ENCODE assay signal across 27 mouse cellular contexts in genomic region chr11:53273313-53273712, GRCm38 (mm10). TPM values are rescaled to one million over a fixed set of nuclear protein-coding genes. Genes with fewer than 3 reads are reported as not detected.
DNase-seq lines count a peak whose midpoint lies in the region; ATAC-seq and TF ChIP-seq lines count a peak whose summit lies in the region.
"Had no signal": no experiment of that assay in that cellular context is flagged by ENCODE, and none has a peak within 500 bp of the region (broad histone marks: within the 10 kb centered on the region; RNA-seq: fewer than 3 reads in every experiment).

No protein-coding gene starts in this region.

- H3K9ac ChIP-seq in heart, adult 2 months (ENCODE audit: low read depth, low read length), result no peak overlapping the region
- no peak overlapping the region for H3K9ac ChIP-seq in heart, embryonic 15.5 days
- H3K9ac ChIP-seq: forebrain, embryonic 13.5 days; hindbrain, embryonic 15.5 days; liver, embryonic 12.5 days; liver, postnatal 0 days; midbrain, embryonic 12.5 days; neural tube, embryonic 13.5 days had no signal

- peaks cover 2% of the 10 kb centered on the region; the same call in 1 of the 2 replicates for H3K4me1 ChIP-seq in heart, adult 2 months (ENCODE audit: control insufficient read depth, insufficient read depth, low read length)
- peaks cover 21% of the 10 kb centered on the region for H3K4me1 ChIP-seq in heart, embryonic 15.5 days (replicated peaks)
- no peaks in the 10 kb centered on the region for H3K4me1 ChIP-seq in hindbrain, embryonic 10.5 days (replicated peaks)
- H3K4me1 ChIP-seq: forebrain, embryonic 13.5 days; hindbrain, embryonic 15.5 days; liver, embryonic 12.5 days; midbrain, embryonic 12.5 days; neural tube, embryonic 13.5 days had no signal

- H3K4me3 ChIP-seq in heart, adult 2 months, result no peak overlapping the region
- H3K4me3 ChIP-seq in heart, embryonic 15.5 days, result no peak overlapping the region
- H3K4me3 ChIP-seq in hindbrain, embryonic 10.5 days, result no peak overlapping the region
- H3K4me3 ChIP-seq: forebrain, embryonic 13.5 days; hindbrain, embryonic 15.5 days; liver, embryonic 12.5 days; midbrain, embryonic 12.5 days; neural tube, embryonic 13.5 days had no signal

- WGBS in heart, adult 2 months, result 59% methylated on average over 5 of the region's 5 CpGs
- WGBS in heart, embryonic 15.5 days, result 57% methylated on average over 5 of the region's 5 CpGs
- WGBS in hindbrain, embryonic 10.5 days, result 96% methylated on average over 5 of the region's 5 CpGs

- ATAC-seq in heart, embryonic 15.5 days (replicated peaks; ENCODE audit: insufficient number of reproducible peaks, insufficient read depth, low FRiP score, low read depth), result 0 out of 2 replicates have a peak, but pooled peaks have one; percentile 43
- ATAC-seq in megakaryocyte-erythroid progenitor cell, adult 5-6 weeks (replicated peaks; ENCODE audit: low FRiP score, low TSS enrichment, poor library complexity, severe bottlenecking), result no peak
- ATAC-seq: forebrain, embryonic 13.5 days; inflammation-experienced regulatory T-cells, adult 6 months; liver, embryonic 12.5 days; liver, postnatal 0 days had no signal

- no peak for TF ChIP-seq POLR2A in heart, adult 2 months (IDR thresholded peaks at IDR 0.05; ENCODE audit: insufficient read depth, low read depth, low read length)

- H3K4me2 ChIP-seq in heart, embryonic 15.5 days, result no peak overlapping the region
- H3K4me2 ChIP-seq: forebrain, embryonic 13.5 days; hindbrain, embryonic 15.5 days; liver, embryonic 12.5 days; midbrain, embryonic 12.5 days; neural tube, embryonic 13.5 days had no signal

- H3K27ac ChIP-seq in heart, adult 2 months, result peak overlapping the region; percentile 59
- peak overlapping the region; percentile 61 for H3K27ac ChIP-seq in heart, embryonic 15.5 days
- no peak overlapping the region for H3K27ac ChIP-seq in hindbrain, embryonic 10.5 days
- H3K27ac ChIP-seq: forebrain, embryonic 13.5 days; hindbrain, embryonic 15.5 days; liver, embryonic 12.5 days; midbrain, embryonic 12.5 days; neural tube, embryonic 13.5 days had no signal

- TF ChIP-seq EP300 in heart, adult 2 months (IDR thresholded peaks at IDR 0.05; ENCODE audit: insufficient read depth, low read depth, low read length), result no peak

- no peaks in the 10 kb centered on the region for H3K27me3 ChIP-seq in heart, adult 2 months (ENCODE audit: control insufficient read depth, insufficient read depth, low read length)
- no peaks in the 10 kb centered on the region for H3K27me3 ChIP-seq in heart, embryonic 15.5 days
- no peaks in the 10 kb centered on the region for H3K27me3 ChIP-seq in hindbrain, embryonic 10.5 days (ENCODE audit: insufficient read depth, poor library complexity, severe bottlenecking)
- H3K27me3 ChIP-seq: CH12.LX; forebrain, embryonic 13.5 days; hindbrain, embryonic 15.5 days; liver, embryonic 12.5 days; midbrain, embryonic 12.5 days; neural tube, embryonic 13.5 days had no signal

- no peaks in the 10 kb centered on the region for H3K9me3 ChIP-seq in heart, embryonic 15.5 days (replicated peaks)
- H3K9me3 ChIP-seq in hindbrain, embryonic 10.5 days, result no peaks in the 10 kb centered on the region
- H3K9me3 ChIP-seq: forebrain, embryonic 13.5 days; G1E; hindbrain, embryonic 15.5 days; liver, embryonic 12.5 days; midbrain, embryonic 12.5 days; neural tube, embryonic 13.5 days had no signal

- H3K36me3 ChIP-seq in heart, adult 2 months (ENCODE audit: control insufficient read depth, insufficient read depth, low read length), result peaks cover 38% of the 10 kb centered on the region
- peaks cover 71% of the 10 kb centered on the region for H3K36me3 ChIP-seq in heart, embryonic 15.5 days
- H3K36me3 ChIP-seq in hindbrain, embryonic 10.5 days, result peaks cover 94% of the 10 kb centered on the region

- peak; percentile 63 for DNase-seq in adrenal gland, postnatal 10 days
- no peak for DNase-seq in adrenal gland, postnatal 4 days (ENCODE audit: low spot score in 2 of 2)
- peak in 1 of 2 experiments; percentile 26 for DNase-seq in heart, adult 2 months
- DNase-seq in heart, postnatal 25 days (ENCODE audit: low spot score), result no peak
- no peak for DNase-seq in layer of hippocampus, postnatal 10 days (ENCODE audit: low spot score in 2 of 2)
- no peak for DNase-seq in hindbrain, embryonic 10.5 days (ENCODE audit: low spot score)
- DNase-seq: cerebellum, adult 11 months; cerebellum, adult 9-10 months; cerebellum, postnatal 36 days; gastrocnemius, postnatal 36 days; kidney, adult 11 months; kidney, postnatal 4 days; layer of hippocampus, postnatal 36 days; left cerebral cortex, postnatal 4 days; liver, postnatal 0 days; lung, postnatal 36 days; thymus, postnatal 4 days had no signal

- no peak for TF ChIP-seq CTCF in heart, adult 2 months (IDR thresholded peaks at IDR 0.05)

- intact Hi-C loops in heart, adult 2 months (cut with DNase I), result loop anchor here (5.0 kb wide), 1 partner anchor 124 kb away; no protein-coding TSS in a partner anchor
- intact Hi-C loops in heart, postnatal 25 days (cut with DNase I), result no loop called here

- no peaks in the 10 kb centered on the region for H3K79me2 ChIP-seq in heart, adult 2 months (replicated peaks; ENCODE audit: control insufficient read depth, insufficient read depth, low read length)

RNA-seq across cellular contexts. Expression of gene Hspa4, which starts 26.9 kb away (rescaled TPM):
- 100 to 1,000 TPM; 146 to 151 TPM for total RNA-seq in adrenal gland, postnatal 10 days (2021)
- 100 to 1,000 TPM; 150 to 168 TPM for total RNA-seq in adrenal gland, postnatal 4 days (2021)
- 100 to 1,000 TPM; 109 to 126 TPM for total RNA-seq in heart, adult 2 months (2021)
- 19.2 and 39.7 TPM in 2 replicates for polyA plus RNA-seq in heart, adult 2 months (2012; rRNA removed)
- 100 to 1,000 TPM; 124 to 135 TPM for total RNA-seq in heart, postnatal 25 days (2021)
- polyA plus RNA-seq in heart, embryonic 15.5 days (2015; fragmentation: Nextera tagmentation; extraction: Ambion mirVana), result 58.0 and 61.5 TPM in 2 replicates
- 100 to 1,000 TPM; 189 to 196 TPM for total RNA-seq in layer of hippocampus, postnatal 10 days (2021)
- 114 and 126 TPM in 2 replicates for total RNA-seq in megakaryocyte-erythroid progenitor cell, adult 5-6 weeks (2014; fragmentation: Nextera tagmentation)
- 598 and 714 TPM in 2 replicates for total RNA-seq in megakaryocyte-erythroid progenitor cell, adult 5-6 weeks (2017)
- polyA plus RNA-seq in hindbrain, embryonic 10.5 days (2016; fragmentation: Nextera tagmentation; extraction: Ambion mirVana), result 91.2 and 112 TPM in 2 replicates

RNA-seq across cellular contexts. Expression of gene Zcchc10, which starts 51.2 kb away (rescaled TPM):
- 10 to 100 TPM; 11.2 to 11.4 TPM for total RNA-seq in adrenal gland, postnatal 10 days (2021)
- 10 to 100 TPM; 12.5 to 16.4 TPM for total RNA-seq in adrenal gland, postnatal 4 days (2021)
- total RNA-seq in heart, adult 2 months (2021), result 1 to 10 TPM; 5.9 to 7.9 TPM
- 3.8 and 4.1 TPM in 2 replicates for polyA plus RNA-seq in heart, adult 2 months (2012; rRNA removed)
- total RNA-seq in heart, postnatal 25 days (2021), result 1 to 10 TPM; 6.1 to 7.9 TPM
- 12.2 and 14.3 TPM in 2 replicates for polyA plus RNA-seq in heart, embryonic 15.5 days (2015; fragmentation: Nextera tagmentation; extraction: Ambion mirVana)
- 1 to 10 TPM; 8.2 to 8.8 TPM for total RNA-seq in layer of hippocampus, postnatal 10 days (2021)
- total RNA-seq in megakaryocyte-erythroid progenitor cell, adult 5-6 weeks (2014; fragmentation: Nextera tagmentation), result 14.9 and 27.5 TPM in 2 replicates
- 3.8 and 8.7 TPM in 2 replicates for total RNA-seq in megakaryocyte-erythroid progenitor cell, adult 5-6 weeks (2017)
- 22.6 and 26.0 TPM in 2 replicates for polyA plus RNA-seq in hindbrain, embryonic 10.5 days (2016; fragmentation: Nextera tagmentation; extraction: Ambion mirVana)
